ENCODE assay signal across 12 mouse cellular contexts in genomic region chr12:38598096-38598495, GRCm38 (mm10).
DNase-seq lines count a peak whose midpoint lies in the region; ATAC-seq lines count a peak whose summit lies in the region.
"Had no signal": no experiment of that assay in that cellular context is flagged by ENCODE, and none has a peak within 500 bp of the region (broad histone marks: within the 10 kb centered on the region; RNA-seq: fewer than 3 reads in every experiment).

No protein-coding gene starts in this region.

- H3K36me3 ChIP-seq in intestine, embryonic 14.5 days (ENCODE audit: control insufficient read depth, insufficient read depth, low read length), result no peaks in the 10 kb centered on the region
- no peaks in the 10 kb centered on the region for H3K36me3 ChIP-seq in intestine, embryonic 15.5 days
- H3K36me3 ChIP-seq in forebrain, embryonic 14.5 days (ENCODE audit: control insufficient read depth, insufficient read depth, low read length), result no peaks in the 10 kb centered on the region

- no peak overlapping the region for H3K4me3 ChIP-seq in intestine, embryonic 14.5 days (ENCODE audit: low read depth, low read length)
- no peak overlapping the region for H3K4me3 ChIP-seq in intestine, embryonic 15.5 days (replicated peaks)
- H3K4me3 ChIP-seq in forebrain, embryonic 14.5 days (ENCODE audit: low read depth, low read length), result no peak overlapping the region
- H3K4me3 ChIP-seq: gastrocnemius, adult 2 months had no signal

- H3K4me1 ChIP-seq in intestine, embryonic 14.5 days (replicated peaks; ENCODE audit: control insufficient read depth, insufficient read depth, low read length), result peaks cover 7% of the 10 kb centered on the region
- H3K4me1 ChIP-seq in intestine, embryonic 15.5 days (replicated peaks), result no peaks in the 10 kb centered on the region
- peaks cover 10% of the 10 kb centered on the region for H3K4me1 ChIP-seq in forebrain, embryonic 14.5 days (ENCODE audit: control insufficient read depth, insufficient read depth, low read length)

- WGBS in intestine, embryonic 14.5 days, result 43% methylated on average over 2 of the region's 2 CpGs
- WGBS in intestine, embryonic 15.5 days, result 36% methylated on average over 2 of the region's 2 CpGs
- 36% methylated on average over 2 of the region's 2 CpGs for WGBS in forebrain, embryonic 14.5 days

- H3K4me2 ChIP-seq in intestine, embryonic 14.5 days (ENCODE audit: low read length), result no peak overlapping the region
- H3K4me2 ChIP-seq in intestine, embryonic 15.5 days (replicated peaks), result no peak overlapping the region
- no peak overlapping the region for H3K4me2 ChIP-seq in forebrain, embryonic 14.5 days (ENCODE audit: low read length)

- H3K9me3 ChIP-seq in intestine, embryonic 14.5 days (ENCODE audit: control insufficient read depth, low read length), result no peaks in the 10 kb centered on the region
- no peaks in the 10 kb centered on the region for H3K9me3 ChIP-seq in intestine, embryonic 15.5 days
- no peaks in the 10 kb centered on the region for H3K9me3 ChIP-seq in forebrain, embryonic 14.5 days (replicated peaks; ENCODE audit: control insufficient read depth, low read length)

- 0 out of 2 replicates have a peak, but pooled peaks have one; percentile 23 for ATAC-seq in intestine, embryonic 14.5 days (replicated peaks; ENCODE audit: low FRiP score, low TSS enrichment, low read depth)
- ATAC-seq in intestine, embryonic 15.5 days, result no peak
- peak; percentile 57 for ATAC-seq in forebrain, embryonic 14.5 days
- ATAC-seq: activated CD4-positive, CD25-positive, alpha-beta regulatory T cell, adult 4 months; liver, postnatal 0 days had no signal

- H3K27ac ChIP-seq in intestine, embryonic 14.5 days (ENCODE audit: low read depth), result no peak overlapping the region
- H3K27ac ChIP-seq in intestine, embryonic 15.5 days, result no peak overlapping the region
- no peak overlapping the region for H3K27ac ChIP-seq in forebrain, embryonic 14.5 days (ENCODE audit: low read depth, low read length)
- H3K27ac ChIP-seq: gastrocnemius, adult 2 months had no signal

- DNase-seq in intestine, embryonic 14.5 days (ENCODE audit: low spot score), result no peak
- DNase-seq in R1 (ENCODE audit: low read depth, low spot score), result peak; percentile 35
- DNase-seq in forebrain, embryonic 14.5 days (ENCODE audit: low spot score), result peak; percentile 22
- DNase-seq in layer of hippocampus, postnatal 36 days, result peak; percentile 62 to 70
- DNase-seq in thymus, postnatal 4 days, result no peak
- no peak for DNase-seq in cerebellum, adult 11-12 months
- DNase-seq: gastrocnemius, adult 2 months; kidney, adult 2 months; liver, postnatal 0 days; thymus, adult 2 months had no signal

- no peak overlapping the region for H3K9ac ChIP-seq in intestine, embryonic 14.5 days (ENCODE audit: low read length)
- no peak overlapping the region for H3K9ac ChIP-seq in intestine, embryonic 15.5 days
- no peak overlapping the region for H3K9ac ChIP-seq in forebrain, embryonic 14.5 days (ENCODE audit: low read length)
- H3K9ac ChIP-seq: liver, postnatal 0 days had no signal

- no peaks in the 10 kb centered on the region for H3K27me3 ChIP-seq in intestine, embryonic 14.5 days (replicated peaks; ENCODE audit: control insufficient read depth, insufficient read depth, low read length)
- H3K27me3 ChIP-seq in intestine, embryonic 15.5 days (replicated peaks), result no peaks in the 10 kb centered on the region
- H3K27me3 ChIP-seq in forebrain, embryonic 14.5 days (replicated peaks; ENCODE audit: control insufficient read depth, insufficient read depth, low read length), result no peaks in the 10 kb centered on the region

Comparison
In these comparisons a context has a peak if more than half of its experiments do, and no peak if none do; other contexts are left out.
1. DNase-seq: peak in R1 (single experiment), forebrain, embryonic 14.5 days (single experiment) and layer of hippocampus, postnatal 36 days (2 of 2); none in intestine, embryonic 14.5 days (single experiment), thymus, postnatal 4 days (single experiment) and cerebellum, adult 11-12 months (single experiment).